Mouse (Mus musculus): ENCODE results near the gene Lrrc34. TPM values are rescaled to one million over a fixed set of nuclear protein-coding genes. Genes with fewer than 3 reads are reported as not detected.

Lrrc34 gene
- total and polyA plus RNA-seq, 3 experiments: not detected

- dilution Hi-C loops (cut with MboI; ENCODE audit: extremely low pct_ligation_motif_present, extremely low pct_unique_long_range_greater_than_20kb, low sequenced_read_pairs): no loop called here
- Histone ChIP-seq H3K4me3 (replicated peaks in 1 of 3; ENCODE audit: low read depth in 2 of 3, low read length in 2 of 3, poor library complexity in 1 of 3) (peak overlapping the region; percentile 62 to 94 (median 77)), H3K9ac (ENCODE audit: insufficient read depth, low read depth) (peak overlapping the region; percentile 69), H3K4me1 (ENCODE audit: control insufficient read depth in 1 of 2, insufficient read depth in 2 of 2) (peaks cover 9 to 45% of the 10 kb centered on the region in 2 experiments), H3K27me3 (replicated peaks) (no peaks in the 10 kb centered on the region), H3K4me2 (ENCODE audit: insufficient read depth, low read depth, poor library complexity, severe bottlenecking) (peak overlapping the region; percentile 80; the same call in 1 of the 2 replicates), H3K27ac (ENCODE audit: insufficient read depth, low read depth) (peak overlapping the region; percentile 96), H3K79me2 (replicated peaks; ENCODE audit: control insufficient read depth, extremely low read depth, insufficient read depth, poor library complexity, severe bottlenecking) (peaks cover 35% of the 10 kb centered on the region), H3K9me3 (replicated peaks; ENCODE audit: low read length) (no peaks in the 10 kb centered on the region), H3K36me3 (replicated peaks in 1 of 2; ENCODE audit: control insufficient read depth in 1 of 2, insufficient read depth in 1 of 2, low read length in 1 of 2) (peaks cover 16 to 27% of the 10 kb centered on the region in 2 experiments)
- no peak for TF ChIP-seq IRF4 (IDR thresholded peaks at IDR 0.05; ENCODE audit: low read depth, low read length)
- no peak for TF ChIP-seq USF1 (IDR thresholded peaks at IDR 0.05; ENCODE audit: low read depth, low read length)
- peak; percentile 15; the same call in 1 of the 2 replicates for TF ChIP-seq POLR2A (IDR thresholded peaks at IDR 0.05; ENCODE audit: low read depth, low read length)
- TF ChIP-seq MXI1 (IDR thresholded peaks at IDR 0.05; ENCODE audit: low read depth, low read length): peak; percentile 41; the same call in 1 of the 2 replicates
- peak; percentile 61; the same call in 1 of the 2 replicates for TF ChIP-seq SIN3A (IDR thresholded peaks at IDR 0.05; ENCODE audit: low read length)
- no peak for TF ChIP-seq JUND (conservative IDR thresholded peaks at IDR 0.05; ENCODE audit: low read depth, low read length)
- TF ChIP-seq NELFE (IDR thresholded peaks at IDR 0.05; ENCODE audit: low read depth, low read length): no peak
- DNase-seq (ENCODE audit: extremely low read depth): peak; percentile 83
- in situ Hi-C loops (cut with MboI; ENCODE audit: low pct_ligation_motif_present, low pct_unique_long_range_greater_than_20kb, low sequenced_read_pairs): no loop called here
Measured at GRCm38 (mm10) chr3:30602740-30603098, 45.0 kb downstream of the Lrrc34 start.

- peak within 1 kb of the TSS; percentile 69 for H3K9ac ChIP-seq (ENCODE audit: insufficient read depth, low read depth)
- H3K4me2 ChIP-seq (ENCODE audit: insufficient read depth, low read depth, poor library complexity, severe bottlenecking): peak within 1 kb of the TSS; percentile 80
- peak within 1 kb of the TSS; percentile 62 to 94 (median 77) for H3K4me3 ChIP-seq (replicated peaks in 1 of 3; ENCODE audit: low read depth in 2 of 3, low read length in 2 of 3, poor library complexity in 1 of 3)
- peaks cover 6 to 40% of the 10 kb centered on the region in 2 experiments for H3K4me1 ChIP-seq (ENCODE audit: control insufficient read depth in 1 of 2, insufficient read depth in 2 of 2)
- dilution Hi-C loops (cut with MboI; ENCODE audit: extremely low pct_ligation_motif_present, extremely low pct_unique_long_range_greater_than_20kb, low sequenced_read_pairs) (no loop called here), in situ Hi-C loops (cut with MboI; ENCODE audit: low pct_ligation_motif_present, low pct_unique_long_range_greater_than_20kb, low sequenced_read_pairs) (no loop called here)
- H3K79me2 ChIP-seq (replicated peaks; ENCODE audit: control insufficient read depth, extremely low read depth, insufficient read depth, poor library complexity, severe bottlenecking): peaks cover 30% of the 10 kb centered on the region
- H3K36me3 ChIP-seq (replicated peaks in 1 of 2; ENCODE audit: control insufficient read depth in 1 of 2, insufficient read depth in 1 of 2, low read length in 1 of 2): peaks cover 11 to 21% of the 10 kb centered on the region in 2 experiments
- peak within 1 kb of the TSS; percentile 96 for H3K27ac ChIP-seq (ENCODE audit: insufficient read depth, low read depth)
- DNase-seq (ENCODE audit: extremely low read depth): peak; percentile 99
- H3K9me3 ChIP-seq (replicated peaks; ENCODE audit: low read length): no peaks in the 10 kb centered on the region
- no peaks in the 10 kb centered on the region for H3K27me3 ChIP-seq (replicated peaks)
- TF ChIP-seq USF1 (IDR thresholded peaks at IDR 0.05; ENCODE audit: low read depth, low read length) (no peak), CHD2 (IDR thresholded peaks at IDR 0.05; ENCODE audit: low read length) (peak; percentile 51), JUND (conservative IDR thresholded peaks at IDR 0.05; ENCODE audit: low read depth, low read length) (no peak), POLR2AphosphoS2 (IDR thresholded peaks at IDR 0.05; ENCODE audit: low read depth, low read length) (0 out of 2 replicates have a peak, but pooled peaks have one; percentile 28), SIN3A (IDR thresholded peaks at IDR 0.05; ENCODE audit: low read length) (peak; percentile 41; the same call in 1 of the 2 replicates), ZC3H11A (IDR thresholded peaks at IDR 0.05; ENCODE audit: low read depth, low read length) (no peak), ZMIZ1 (IDR thresholded peaks at IDR 0.05; ENCODE audit: low read depth, low read length) (no peak), HCFC1 (IDR thresholded peaks at IDR 0.05; ENCODE audit: low read depth, low read length) (peak; percentile 96), POLR2A (IDR thresholded peaks at IDR 0.05; ENCODE audit: low read depth, low read length) (peak; percentile 71), TBP (conservative IDR thresholded peaks at IDR 0.05; ENCODE audit: low read depth, low read length) (no peak; the same call in 1 of the 2 replicates), ELF1 (IDR thresholded peaks at IDR 0.05; ENCODE audit: low read depth, low read length) (peak; percentile 72), ZKSCAN1 (IDR thresholded peaks at IDR 0.05; ENCODE audit: borderline replicate concordance, low read depth, low read length) (no peak), TCF12 (IDR thresholded peaks at IDR 0.05; ENCODE audit: low read depth, low read length) (no peak; the same call in 1 of the 2 replicates), UBTF (IDR thresholded peaks at IDR 0.05; ENCODE audit: low read depth, low read length) (0 out of 2 replicates have a peak, but pooled peaks have one; percentile 50), MXI1 (IDR thresholded peaks at IDR 0.05; ENCODE audit: low read depth, low read length) (no peak; the same call in 1 of the 2 replicates), IRF4 (IDR thresholded peaks at IDR 0.05; ENCODE audit: low read depth, low read length) (peak; percentile 55), PAX5 (IDR thresholded peaks at IDR 0.05; ENCODE audit: low read length) (no peak), ETS1 (conservative IDR thresholded peaks at IDR 0.05; ENCODE audit: low read depth, low read length) (no peak), CHD1 (IDR thresholded peaks at IDR 0.05; ENCODE audit: low read depth, low read length) (no peak; the same call in 1 of the 2 replicates), GABPA (IDR thresholded peaks at IDR 0.05; ENCODE audit: insufficient replicate concordance, low read depth, low read length) (peak; percentile 33; the same call in 1 of the 2 replicates), BHLHE40 (IDR thresholded peaks at IDR 0.05; ENCODE audit: low read depth, low read length) (no peak), ZNF384 (IDR thresholded peaks at IDR 0.05; ENCODE audit: low read depth, low read length) (no peak), MEF2A (IDR thresholded peaks at IDR 0.05; ENCODE audit: borderline replicate concordance, low read depth, low read length) (no peak), RAD21 (IDR thresholded peaks at IDR 0.05; ENCODE audit: low read depth, low read length) (no peak; the same call in 1 of the 2 replicates), JUN (IDR thresholded peaks at IDR 0.05; ENCODE audit: insufficient read depth, low read depth, low read length) (no peak), CTCF (conservative IDR thresholded peaks at IDR 0.05 in 1 of 2, IDR thresholded peaks at IDR 0.05 in 1 of 2; ENCODE audit: low read depth in 2 of 2, low read length in 2 of 2) (peak in 1 of 2 experiments; percentile 65; a peak in 2 of 4 replicates), MYC (IDR thresholded peaks at IDR 0.05; ENCODE audit: low read depth, low read length) (no peak), MAFK (IDR thresholded peaks at IDR 0.05; ENCODE audit: insufficient replicate concordance, low read length) (0 out of 2 replicates have a peak, but pooled peaks have one; percentile 11)
Measured at GRCm38 (mm10) chr3:30602065-30602739, 45.5 kb downstream of the Lrrc34 start, which contains the start of gene Mynn. Gene Mynn (plus strand): TSS chr3:30602065.
